Mouse (Mus musculus) megakaryocyte, embryonic 14.5 days (primary cell): Measurements from ENCODE around the gene Hbb-y. TPM values are rescaled to one million over a fixed set of nuclear protein-coding genes. Genes with fewer than 3 reads are reported as not detected.
"Not testable (repeated sequence)": the region's sequence is repeated elsewhere in the genome, so short reads cannot be mapped to it uniquely, and the experiment has no call there.

Source experiments
- H3K27me3 ChIP-seq: replicated peaks from 2 replicates; pipeline ENCODE3; 2012; ENCODE audit warnings: inconsistent platforms
- H3K36me3 ChIP-seq: replicated peaks from 2 replicates; pipeline ENCODE3; 2012; ENCODE audit warnings: low read length, inconsistent platforms, mixed read lengths
- H3K4me1 ChIP-seq: 2 replicates; pipeline ENCODE4 v1.6.1; 2012; ENCODE audit warnings: inconsistent platforms
- H3K4me3 ChIP-seq: replicated peaks from 2 replicates; pipeline ENCODE3; 2012; ENCODE audit warnings: moderate library complexity, mild to moderate bottlenecking, inconsistent platforms
- H3K9me3 ChIP-seq: 2 replicates; pipeline ENCODE4 v1.6.1; 2012; ENCODE audit warnings: inconsistent platforms
- FLI1 ChIP-seq: IDR thresholded peaks from 2 replicates; pipeline ENCODE4 v1.6.1; 2012; ENCODE audit warnings: low read length, inconsistent platforms, mixed read lengths
- GATA1 ChIP-seq: IDR thresholded peaks from 3 replicates; pipeline ENCODE4 v1.6.1; 2012; ENCODE audit warnings: mixed read lengths, low read length, inconsistent platforms, borderline replicate concordance
- polyA plus RNA-seq: library from polyadenylated mRNA; stranded (reverse); fragments of >175 nt; gene quantifications from 2 replicates; pipeline ENCODE4 v1.2.3, GENCODE M21; 2012; ENCODE audit warnings: low replicate concordance; ENCODE audit not compliant: insufficient read depth

Gene Hbb-y
- polyA plus RNA-seq, 1 experiment: 3.6 TPM

DNA sequence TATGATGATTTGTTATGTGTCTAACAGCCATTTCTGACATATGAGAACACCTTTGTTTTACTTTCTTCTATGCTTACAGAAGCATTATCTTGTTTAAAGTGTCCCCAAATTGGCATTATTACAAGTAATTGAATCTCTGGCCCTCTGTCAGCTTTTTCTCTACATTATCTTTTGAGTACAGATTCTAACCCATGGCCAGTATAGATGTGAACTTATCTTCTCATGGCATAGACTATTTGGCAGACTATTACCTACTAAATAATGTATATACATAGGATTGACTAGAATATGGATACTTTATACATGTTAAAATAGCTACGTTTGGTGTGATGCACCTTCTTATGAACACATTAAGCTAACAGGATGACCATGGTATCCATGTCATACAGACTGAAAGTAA, 1.7 kb upstream of the Hbb-y start:
- no peaks in the 10 kb centered on the region for H3K9me3 ChIP-seq
- peaks cover 26% of the 10 kb centered on the region for H3K4me1 ChIP-seq
- no peaks in the 10 kb centered on the region for H3K36me3 ChIP-seq
- no peak for TF ChIP-seq GATA1
- no peaks in the 10 kb centered on the region for H3K27me3 ChIP-seq
- H3K4me3 ChIP-seq: no peak overlapping the region

DNA sequence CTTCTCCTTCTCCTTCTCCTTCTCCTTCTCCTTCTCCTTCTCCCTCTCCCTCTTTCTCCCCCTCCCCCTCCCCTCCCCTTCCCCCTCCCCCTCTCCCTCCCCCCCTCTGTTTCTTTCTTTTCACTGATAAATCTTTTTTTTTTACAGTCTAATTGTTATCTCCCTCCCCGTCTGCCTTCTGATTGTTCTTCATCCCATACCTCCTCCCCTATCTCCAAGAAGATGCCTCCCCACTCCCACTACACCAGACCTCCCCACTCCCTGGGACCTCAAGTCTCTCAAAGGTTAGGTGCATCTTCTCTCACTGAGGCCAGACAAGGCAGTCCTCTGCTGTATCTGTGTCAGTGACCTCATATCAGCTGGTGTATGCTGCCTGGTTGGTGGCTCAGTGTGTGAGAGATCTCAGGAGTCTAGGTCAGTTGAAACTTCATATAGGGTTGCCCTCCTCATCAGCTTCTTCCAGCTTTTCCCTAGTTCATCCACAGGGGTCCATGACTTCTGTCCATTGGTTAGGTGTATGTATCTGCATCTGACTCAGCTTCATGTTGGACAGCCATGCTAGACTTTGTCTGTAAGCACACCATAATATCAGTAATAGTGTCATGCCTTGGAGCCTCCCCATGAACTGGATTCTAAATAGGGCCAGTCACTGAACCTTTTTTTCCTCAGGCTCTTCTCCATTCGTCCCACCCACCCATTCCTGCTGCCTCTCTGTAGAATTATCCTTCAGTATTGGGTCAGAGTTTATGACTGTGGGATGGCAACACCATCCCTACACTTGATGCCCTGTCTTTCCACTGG, 8.3 kb downstream of the Hbb-y start:
- no peak overlapping the region for H3K4me3 ChIP-seq
- TF ChIP-seq GATA1 (no peak), FLI1 (no peak)
- H3K9me3 ChIP-seq: no peaks in the 10 kb centered on the region
- no peaks in the 10 kb centered on the region for H3K36me3 ChIP-seq
- H3K27me3 ChIP-seq: no peaks in the 10 kb centered on the region
- H3K4me1 ChIP-seq: peaks cover 21% of the 10 kb centered on the region

DNA sequence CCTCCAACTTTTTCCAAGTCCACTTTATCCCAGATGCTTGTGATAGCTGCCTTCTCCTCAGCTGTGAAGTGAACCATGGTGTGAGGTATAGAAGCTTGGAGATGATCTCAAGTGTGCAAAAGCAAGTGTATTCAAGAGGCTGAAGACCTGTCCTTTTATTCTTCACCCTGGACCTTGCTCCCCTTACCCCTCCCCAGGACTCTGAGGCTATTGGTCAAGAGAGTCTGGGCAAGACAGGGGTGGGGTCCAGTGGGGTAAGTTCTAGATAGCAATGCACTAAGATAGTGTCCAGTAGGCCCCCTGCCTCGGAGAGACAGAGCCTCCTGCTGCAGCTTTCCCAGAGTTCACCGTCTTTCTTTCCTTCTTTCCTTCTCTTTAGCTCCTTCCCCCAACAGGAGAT, 10.0 kb downstream of the Hbb-y start, which contains the start of gene Hbb-bh1:
TSS of gene Hbb-bh1 (minus strand) at position 131 of the 400 bp plus-strand sequence.
- Histone ChIP-seq H3K36me3 (no peaks in the 10 kb centered on the region), H3K4me1 (peaks cover 18% of the 10 kb centered on the region), H3K9me3 (no peaks in the 10 kb centered on the region), H3K4me3 (no peak within 1 kb of the TSS), H3K27me3 (no peaks in the 10 kb centered on the region)
- TF ChIP-seq GATA1 (no peak), FLI1 (no peak)

DNA sequence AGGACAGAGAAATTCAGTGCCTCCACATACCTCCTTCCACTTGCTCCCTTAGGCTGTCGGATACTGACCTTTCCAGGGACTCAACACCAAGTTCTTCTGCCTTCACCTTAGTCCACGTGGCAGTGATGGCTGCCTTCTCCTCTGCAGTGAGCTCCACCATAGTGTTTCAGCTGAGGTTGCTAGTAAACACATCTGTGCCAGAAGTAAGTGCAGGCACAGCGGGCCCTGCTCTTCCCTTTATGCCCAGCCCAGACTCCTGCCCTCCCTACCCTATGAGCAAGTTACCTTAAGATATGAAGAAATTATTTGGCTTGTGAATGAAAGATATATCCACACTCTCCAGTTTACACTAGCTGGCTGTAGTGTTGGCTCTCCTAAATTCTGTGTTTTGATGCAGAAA, 12.7 kb downstream of the Hbb-y start, which contains the start of gene Hbb-bh2:
TSS of gene Hbb-bh2 (minus strand) at position 253 of the 400 bp plus-strand sequence.
- Histone ChIP-seq H3K4me3 (no peak within 1 kb of the TSS), H3K27me3 (no peaks in the 10 kb centered on the region), H3K9me3 (no peaks in the 10 kb centered on the region), H3K4me1 (peaks cover 26% of the 10 kb centered on the region), H3K36me3 (no peaks in the 10 kb centered on the region)
- TF ChIP-seq GATA1: no peak
- TF ChIP-seq FLI1: no peak

DNA sequence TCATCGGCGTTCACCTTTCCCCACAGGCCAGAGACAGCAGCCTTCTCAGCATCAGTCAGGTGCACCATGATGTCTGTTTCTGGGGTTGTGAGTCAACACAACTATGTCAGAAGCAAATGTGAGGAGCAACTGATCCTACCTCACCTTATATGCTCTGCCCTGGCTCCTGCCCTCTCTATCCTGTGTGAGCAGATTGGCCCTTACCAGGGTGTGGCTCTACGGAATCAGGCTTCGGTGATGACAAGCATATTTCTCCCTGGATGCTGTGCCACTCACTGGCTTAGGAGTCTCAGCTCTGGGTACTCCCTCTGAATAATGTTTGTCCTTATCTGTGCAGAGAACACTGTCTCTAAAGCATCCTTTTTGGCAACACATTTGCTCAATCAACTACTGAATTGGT, 25.2 kb downstream of the Hbb-y start, which contains the start of gene Hbb-bs:
TSS of gene Hbb-bs (minus strand) at position 289 of the 400 bp plus-strand sequence.
- TF ChIP-seq FLI1 (no peak), GATA1 (no peak)
- peak within 1 kb of the TSS; percentile 62 for H3K4me3 ChIP-seq
- no peaks in the 10 kb centered on the region for H3K9me3 ChIP-seq
- peaks cover 16% of the 10 kb centered on the region for H3K4me1 ChIP-seq
- no peaks in the 10 kb centered on the region for H3K36me3 ChIP-seq
- H3K27me3 ChIP-seq: no peaks in the 10 kb centered on the region

DNA sequence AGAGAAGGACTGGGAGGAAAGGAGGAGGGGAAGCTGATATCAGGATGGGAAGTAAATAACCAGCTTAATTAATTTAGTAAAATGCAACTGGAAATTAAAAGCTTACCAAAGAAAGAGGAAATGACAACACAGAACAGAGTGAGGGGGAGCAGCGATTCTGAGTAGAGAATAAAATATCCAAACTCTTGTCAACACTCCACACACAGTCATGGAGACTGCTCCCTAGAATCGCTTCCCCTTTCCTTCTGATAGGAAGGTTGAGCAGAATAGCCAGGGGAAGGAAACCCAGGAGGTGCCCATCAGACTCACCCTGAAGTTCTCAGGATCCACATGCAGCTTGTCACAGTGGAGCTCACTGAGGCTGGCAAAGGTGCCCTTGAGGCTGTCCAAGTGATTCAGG, 25.9 kb downstream of the Hbb-y start:
- not testable (repeated sequence) for H3K9me3 ChIP-seq, H3K27me3 ChIP-seq, H3K36me3 ChIP-seq, H3K4me3 ChIP-seq
- peaks cover 16% of the 10 kb centered on the region for H3K4me1 ChIP-seq

DNA sequence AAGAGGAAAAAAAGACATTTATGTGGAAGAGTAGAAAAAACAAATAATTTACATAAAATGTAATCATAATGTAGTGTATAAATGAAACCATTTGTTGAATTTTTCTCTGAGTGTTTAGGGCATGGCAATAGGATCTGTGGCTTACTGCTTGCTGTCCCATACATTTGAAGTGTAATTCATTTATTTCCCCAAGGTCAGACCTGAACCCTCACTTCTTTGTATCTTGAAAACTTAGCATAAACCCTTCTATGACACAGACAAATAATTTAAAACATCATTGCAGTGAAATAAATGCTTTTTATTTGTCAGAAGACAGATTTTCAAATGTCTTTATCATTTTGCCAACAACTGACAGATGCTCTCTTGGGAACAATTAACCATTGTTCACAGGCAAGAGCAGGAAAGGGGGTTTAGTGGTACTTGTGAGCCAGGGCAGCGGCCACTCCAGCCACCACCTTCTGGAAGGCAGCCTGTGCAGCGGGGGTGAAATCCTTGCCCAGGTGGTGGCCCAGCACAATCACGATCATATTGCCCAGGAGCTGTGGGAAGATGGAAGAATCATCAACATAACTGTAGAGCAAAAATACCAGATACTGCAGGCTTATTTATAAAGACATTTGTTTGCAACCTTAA, 26.6 kb downstream of the Hbb-y start:
- Histone ChIP-seq H3K4me1 (peaks cover 16% of the 10 kb centered on the region), H3K9me3 (no peaks in the 10 kb centered on the region), H3K27me3 (no peaks in the 10 kb centered on the region), H3K36me3 (no peaks in the 10 kb centered on the region), H3K4me3 (no peak overlapping the region)
- TF ChIP-seq FLI1 (no peak), GATA1 (no peak)

DNA sequence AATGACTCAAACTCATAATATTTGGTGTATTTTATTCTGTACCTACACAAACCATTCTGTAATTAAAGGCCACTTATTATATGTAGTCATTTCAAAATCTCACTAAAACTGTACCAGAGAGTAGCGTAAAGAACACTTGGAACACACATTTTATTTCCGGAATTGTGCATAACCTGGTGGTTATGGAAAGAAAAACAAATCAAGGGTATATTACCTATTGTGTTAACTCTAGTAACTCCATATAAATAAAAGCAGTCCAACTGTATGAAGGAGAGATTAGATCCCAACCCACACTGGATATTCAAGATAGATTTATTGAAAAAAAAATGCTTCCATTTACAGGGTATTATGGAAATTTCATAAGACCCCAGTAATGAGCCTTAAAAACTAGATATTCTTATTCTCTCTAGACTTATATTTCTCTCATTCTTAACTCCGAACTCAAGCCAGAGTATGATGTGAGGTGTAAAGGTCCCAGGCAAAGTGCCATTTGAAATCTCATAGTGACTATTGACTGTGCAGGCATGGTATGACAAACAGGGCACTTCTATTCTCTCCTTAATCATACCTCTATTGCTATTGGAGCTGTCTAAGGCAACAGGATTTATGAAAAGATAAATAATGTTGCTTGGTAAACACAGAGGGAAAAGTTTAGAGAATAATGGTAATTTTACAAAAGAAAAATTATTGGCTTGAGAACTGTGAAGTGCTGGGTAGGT, 27.3 kb downstream of the Hbb-y start:
- TF ChIP-seq FLI1: no peak
- no peak for TF ChIP-seq GATA1
- Histone ChIP-seq H3K9me3 (no peaks in the 10 kb centered on the region), H3K4me3 (no peak overlapping the region), H3K4me1 (peaks cover 16% of the 10 kb centered on the region), H3K36me3 (no peaks in the 10 kb centered on the region), H3K27me3 (no peaks in the 10 kb centered on the region)

DNA sequence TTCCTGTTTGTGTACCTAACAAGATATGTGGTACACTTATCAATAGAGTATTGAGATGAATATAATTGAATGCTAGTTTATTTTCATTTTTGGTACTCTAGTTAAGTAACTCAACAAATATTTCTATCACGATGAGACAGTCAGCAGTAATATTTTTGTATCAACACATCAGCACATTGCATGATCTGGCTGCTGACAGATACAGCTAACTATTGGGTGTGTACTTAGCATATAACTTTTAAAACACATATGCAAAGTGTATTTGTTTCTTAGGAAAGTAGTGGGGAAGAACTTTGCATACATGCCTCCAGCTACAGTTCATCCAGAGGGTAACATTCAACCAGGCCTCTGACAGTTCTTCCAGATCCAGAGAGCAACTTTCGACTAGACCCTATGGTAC, 28.4 kb downstream of the Hbb-y start:
- no peak for TF ChIP-seq GATA1
- no peak for TF ChIP-seq FLI1
- peaks cover 10% of the 10 kb centered on the region for H3K4me1 ChIP-seq
- no peaks in the 10 kb centered on the region for H3K27me3 ChIP-seq
- H3K36me3 ChIP-seq: no peaks in the 10 kb centered on the region
- no peaks in the 10 kb centered on the region for H3K9me3 ChIP-seq
- H3K4me3 ChIP-seq: no peak overlapping the region

DNA sequence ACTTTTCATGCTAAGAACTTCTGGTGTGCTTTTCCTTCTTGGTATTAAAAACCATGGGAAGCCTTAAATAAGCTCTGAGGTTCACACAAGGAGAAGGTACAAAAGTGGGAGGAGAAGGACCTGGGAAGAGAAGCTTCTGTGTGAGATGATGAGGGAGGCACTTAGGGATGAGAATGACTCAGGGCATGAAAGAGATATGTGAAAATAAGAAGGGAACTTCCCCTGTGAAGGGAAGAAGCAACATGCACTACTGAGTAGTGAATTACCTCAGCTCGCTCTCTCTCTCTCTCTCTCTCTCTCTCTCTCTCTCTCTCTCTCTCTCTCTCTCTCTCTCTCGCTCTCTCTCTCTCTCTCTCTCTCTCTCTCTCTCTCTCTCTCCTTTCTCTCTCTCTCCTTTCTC, 37.9 kb downstream of the Hbb-y start:
- H3K4me3 ChIP-seq, H3K27me3 ChIP-seq, H3K36me3 ChIP-seq, H3K9me3 ChIP-seq: not testable (repeated sequence)
- H3K4me1 ChIP-seq: peaks cover 30% of the 10 kb centered on the region
